Comparison of ENCODE assay signal across 8 mouse cellular contexts in genomic region chr2:180566240-180566913, GRCm38 (mm10). TPM values are rescaled to one million over a fixed set of nuclear protein-coding genes. Genes with fewer than 3 reads are reported as not detected.
DNase-seq lines count a peak whose midpoint lies in the region; ATAC-seq and TF ChIP-seq lines count a peak whose summit lies in the region.

No protein-coding gene starts in this region.

- H3K4me3 ChIP-seq in neural tube, embryonic 15.5 days (replicated peaks): no peak overlapping the region

- H3K27ac ChIP-seq in neural tube, embryonic 15.5 days (replicated peaks): no peak overlapping the region

- H3K4me1 ChIP-seq in neural tube, embryonic 15.5 days: peaks cover 23% of the 10 kb centered on the region

- WGBS in neural tube, embryonic 15.5 days: 39% methylated on average over 13 of the region's 13 CpGs

- H3K4me2 ChIP-seq in neural tube, embryonic 15.5 days: no peak overlapping the region

- no peak overlapping the region for H3K9ac ChIP-seq in neural tube, embryonic 15.5 days (replicated peaks)

- H3K27me3 ChIP-seq in neural tube, embryonic 15.5 days (replicated peaks): no peaks in the 10 kb centered on the region; the same call in 1 of the 2 replicates
- peaks cover 12% of the 10 kb centered on the region for H3K27me3 ChIP-seq in Patski

- CTCF ChIA-PET in Patski (lab: Charles Lee): interaction anchor here (1.0 to 5.6 kb wide), 6 partner anchors 13 to 291 kb away, joined by 3 to 158 read pairs (median 4); partner anchors contain the start of gene Mrgbp

- no peaks in the 10 kb centered on the region for H3K9me3 ChIP-seq in neural tube, embryonic 15.5 days (replicated peaks)

- DNase-seq in neural tube, embryonic 10.5 days (ENCODE audit: extremely low spot score, low spot score): peak; percentile 63
- no peak for DNase-seq in Patski (ENCODE audit: low read depth, low spot score)
- peak; percentile 40 for DNase-seq in cerebellum, adult 11-12 months
- peak; percentile 64 to 74 for DNase-seq in heart, postnatal 14 days
- peak; percentile 71 for DNase-seq in lung, postnatal 10 days
- DNase-seq in testis, postnatal 10 days (ENCODE audit: low spot score): peak; percentile 82
- DNase-seq in right cerebral cortex, postnatal 10 days (ENCODE audit: low spot score in 2 of 2): no peak

- TF ChIP-seq CTCF in Patski (IDR thresholded peaks at IDR 0.05): peak; percentile 90

- POLR2A ChIA-PET in Patski (lab: Charles Lee): interaction anchor here (1.7 kb wide), 1 partner anchor 11 kb away, joined by 4 read pairs; no protein-coding TSS in a partner anchor

- intact Hi-C loops in heart, postnatal 14 days (cut with DNase I): no loop called here

- H3K36me3 ChIP-seq in neural tube, embryonic 15.5 days: no peaks in the 10 kb centered on the region

- ATAC-seq in neural tube, embryonic 15.5 days (ENCODE audit: low FRiP score): no peak
- ATAC-seq in Patski: no peak

- in situ Hi-C loops in Patski (cut with MboI; ENCODE audit: low pct_unique_long_range_greater_than_20kb): no loop called here

RNA-seq across cellular contexts. Expression of gene Mrgbp, which starts 14.7 kb away (rescaled TPM):
- 36.7 and 37.0 TPM in 2 replicates for polyA plus RNA-seq in neural tube, embryonic 15.5 days (2015; fragmentation: Nextera tagmentation; extraction: Ambion mirVana)
- polyA plus RNA-seq in Patski (2021): 55.2 TPM
- 10 to 100 TPM; 14.5 to 14.8 TPM for total RNA-seq in heart, postnatal 14 days (2021)

RNA-seq across cellular contexts. Expression of gene Ogfr, which starts 22.7 kb away (rescaled TPM):
- polyA plus RNA-seq in neural tube, embryonic 15.5 days (2015; fragmentation: Nextera tagmentation; extraction: Ambion mirVana): 81.0 and 90.0 TPM in 2 replicates
- polyA plus RNA-seq in Patski (2021): 81.2 TPM
- total RNA-seq in heart, postnatal 14 days (2021): 10 to 100 TPM; 37.7 to 38.2 TPM

RNA-seq across cellular contexts. Expression of gene Col9a3, which starts 31.2 kb away (rescaled TPM):
- 62.1 and 90.3 TPM in 2 replicates for polyA plus RNA-seq in neural tube, embryonic 15.5 days (2015; fragmentation: Nextera tagmentation; extraction: Ambion mirVana)
- polyA plus RNA-seq in Patski (2021): 1.3 TPM
- under 1 TPM; 0.46 to 0.50 TPM for total RNA-seq in heart, postnatal 14 days (2021)

Comparison
In these comparisons a context has a peak if more than half of its experiments do, and no peak if none do; other contexts are left out.
1. DNase-seq: peak in neural tube, embryonic 10.5 days (single experiment), cerebellum, adult 11-12 months (single experiment), heart, postnatal 14 days (2 of 2), lung, postnatal 10 days (single experiment) and testis, postnatal 10 days (single experiment); none in Patski (single experiment) and right cerebral cortex, postnatal 10 days (0 of 2).
2. RNA of gene Col9a3, which starts 31.2 kb away (polyA plus RNA-seq): 62.1 to 90.3 TPM in neural tube, embryonic 15.5 days; 1.3 TPM in Patski (single experiment); every median in the first group is over 10 times any median in the second.